ENCODE assay signal across 23 mouse cellular contexts in the genomic region with DNA sequence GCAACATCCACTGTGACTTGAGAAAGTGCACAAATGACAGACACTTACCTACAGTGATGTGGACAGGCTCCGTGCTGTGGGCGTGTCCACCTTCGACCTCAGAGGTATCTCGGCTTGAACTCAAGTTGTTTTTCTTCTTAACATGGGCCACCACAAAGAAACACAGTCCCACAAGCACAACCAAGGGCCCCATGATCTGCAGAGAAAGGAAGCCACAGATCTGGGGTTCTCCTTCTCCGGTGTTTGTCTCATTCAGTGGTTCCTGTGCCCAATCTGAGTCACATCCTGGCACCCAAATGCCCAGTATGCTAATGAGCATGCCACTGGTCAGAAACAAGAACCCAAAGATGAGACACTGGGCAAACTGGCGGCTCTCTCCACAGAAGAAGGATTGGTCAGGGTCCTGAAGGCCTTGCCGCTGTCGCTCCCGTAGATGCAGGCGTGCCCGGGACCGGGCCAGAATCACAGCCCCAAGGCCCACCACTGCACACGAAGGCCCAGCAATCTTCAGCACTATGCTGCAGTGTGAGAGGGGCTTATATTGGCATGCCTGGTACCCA. TPM values are rescaled to one million over a fixed set of nuclear protein-coding genes. Genes with fewer than 3 reads are reported as not detected.
A peak's percentile ranks its signal among the peaks of the same experiment; 100 is the strongest.
DNase-seq lines count a peak whose midpoint lies in the region; ATAC-seq and TF ChIP-seq lines count a peak whose summit lies in the region.
"Had no signal": no experiment of that assay in that cellular context is flagged by ENCODE, and none has a peak within 500 bp of the region (broad histone marks: within the 10 kb centered on the region; RNA-seq: fewer than 3 reads in every experiment).

No protein-coding gene starts in this region.

- TF ChIP-seq CTCF in bone marrow macrophage, adult 2 months (IDR thresholded peaks at IDR 0.05; ENCODE audit: low read depth, low read length): no peak

- intact Hi-C loops in heart, postnatal 36 days (cut with DNase I): no loop called here
- intact Hi-C loops in left cerebral cortex, postnatal 10 days (cut with DNase I): no loop called here

- no peak for TF ChIP-seq POLR2A in bone marrow macrophage, adult 2 months (IDR thresholded peaks at IDR 0.05; ENCODE audit: borderline replicate concordance, low read depth, low read length)

- ATAC-seq in megakaryocyte, adult 5-6 weeks (ENCODE audit: poor library complexity, severe bottlenecking): peak; percentile 48
- ATAC-seq: forebrain, embryonic 15.5 days; hindbrain, postnatal 0 days; midbrain, embryonic 15.5 days had no signal

- peak; percentile 86 for DNase-seq in heart, adult 11 months
- no peak for DNase-seq in heart, postnatal 36 days
- peak; percentile 75 for DNase-seq in 3134 (ENCODE audit: extremely low read depth, insufficient read length, low spot score)
- no peak for DNase-seq in right cerebral cortex, postnatal 4 days
- no peak for DNase-seq in right cerebral cortex, adult 18-20 months
- no peak for DNase-seq in left cerebral cortex, postnatal 10 days (ENCODE audit: extremely low spot score in 1 of 2, low spot score in 2 of 2)
- DNase-seq: adrenal gland, adult 8-10 months; cerebellum, adult 8-10 months; left cerebral cortex, postnatal 4 days; liver, embryonic 13.5 days; lung, postnatal 4 days; thymus, postnatal 25 days had no signal

- peak overlapping the region; percentile 87 for H3K27ac ChIP-seq in bone marrow macrophage, adult 2 months (ENCODE audit: insufficient read depth, low read depth, low read length)
- H3K27ac ChIP-seq: forebrain, embryonic 15.5 days; heart, adult 2 months; hindbrain, postnatal 0 days; liver, embryonic 13.5 days; midbrain, embryonic 15.5 days; neural tube, embryonic 12.5 days had no signal

- peaks cover 23% of the 10 kb centered on the region for H3K4me1 ChIP-seq in bone marrow macrophage, adult 2 months (ENCODE audit: control insufficient read depth, insufficient read depth, low read length)
- H3K4me1 ChIP-seq: liver, embryonic 13.5 days had no signal

- peak overlapping the region; percentile 38 for H3K4me3 ChIP-seq in bone marrow macrophage, adult 2 months (ENCODE audit: insufficient read depth, low read length)
- H3K4me3 ChIP-seq: forebrain, embryonic 15.5 days; heart, adult 2 months; liver, embryonic 13.5 days; midbrain, embryonic 15.5 days; neural tube, embryonic 12.5 days had no signal

RNA-seq across cellular contexts. Expression of gene Tmem171, which starts 2.6 kb away (rescaled TPM):
- 1 to 10 TPM; 2.7 to 8.2 TPM for total RNA-seq in heart, postnatal 36 days (2021)
- 16.9 and 17.5 TPM in 2 replicates for polyA plus RNA-seq in bone marrow macrophage, adult 2 months (2012; ENCODE audit: insufficient read depth, insufficient read length, missing spikeins)
- total RNA-seq in megakaryocyte, adult 5-6 weeks (2015): not detected in 2 replicates
- 0.45 TPM in 1 of 2 replicates, not detected in the other for total RNA-seq in megakaryocyte, adult 5-6 weeks (2017)
- total RNA-seq in left cerebral cortex, postnatal 10 days (2021): under 1 TPM in 1 of 2 experiments, not detected in 1; 0.39 TPM
- total RNA-seq: ES-E14; hindbrain, postnatal 0 days had no signal
- polyA plus RNA-seq: forebrain, embryonic 15.5 days; hindbrain, postnatal 0 days; liver, embryonic 13.5 days; midbrain, embryonic 15.5 days; neural tube, embryonic 12.5 days had no signal

RNA-seq across cellular contexts. Expression of gene Tmem174, which starts 54.8 kb away (rescaled TPM):
- total RNA-seq in heart, postnatal 36 days (2021): not detected
- polyA plus RNA-seq in bone marrow macrophage, adult 2 months (2012; ENCODE audit: insufficient read depth, insufficient read length, missing spikeins): not detected in 2 replicates
- total RNA-seq in megakaryocyte, adult 5-6 weeks (2015): not detected in 2 replicates
- total RNA-seq in megakaryocyte, adult 5-6 weeks (2017): 0.11 TPM in 1 of 2 replicates, not detected in the other
- not detected for total RNA-seq in left cerebral cortex, postnatal 10 days (2021)
- total RNA-seq: adrenal gland, adult 8-10 months; ES-E14; heart, adult 2 months; hindbrain, postnatal 0 days; layer of hippocampus, postnatal 25 days; left cerebral cortex, postnatal 4 days had no signal
- polyA plus RNA-seq: forebrain, embryonic 15.5 days; heart, adult 2 months; heart, postnatal 0 days; liver, embryonic 13.5 days; midbrain, embryonic 15.5 days; neural tube, embryonic 12.5 days; stomach, embryonic 16.5 days had no signal

Comparison
In these comparisons a context has a peak if more than half of its experiments do, and no peak if none do; other contexts are left out.
1. DNase-seq: peak in heart, adult 11 months (single experiment) and 3134 (single experiment); none in heart, postnatal 36 days (0 of 2), right cerebral cortex, postnatal 4 days (single experiment), right cerebral cortex, adult 18-20 months (single experiment) and left cerebral cortex, postnatal 10 days (0 of 2).